Mouse (Mus musculus): ENCODE data around the gene Slitrk3. TPM values are rescaled to one million over a fixed set of nuclear protein-coding genes. Genes with fewer than 3 reads are reported as not detected.
"Not testable (repeated sequence)": the region's sequence is repeated elsewhere in the genome, so short reads cannot be mapped to it uniquely, and the experiment has no call there.

Gene Slitrk3
- not detected for polyA plus RNA-seq (2012; fragmentation: generic; extraction: Trizol)

- Histone ChIP-seq H3K27me3 (ENCODE audit: control insufficient read depth, insufficient read depth, insufficient read length) (no peaks in the 10 kb centered on the region), H3K79me2 (ENCODE audit: control insufficient read depth, insufficient read depth) (no peaks in the 10 kb centered on the region), H3K4me2 (ENCODE audit: low read depth) (no peak within 1 kb of the TSS), H3K36me3 (ENCODE audit: control insufficient read depth, insufficient read depth) (no peaks in the 10 kb centered on the region), H3K4me3 (no peak within 1 kb of the TSS), H3ac (ENCODE audit: control insufficient read depth, insufficient read length) (no peak within 1 kb of the TSS)
- TF ChIP-seq TCF3 (IDR thresholded peaks at IDR 0.05; ENCODE audit: insufficient read length, low read depth) (no peak), E2F4 (IDR thresholded peaks at IDR 0.05; ENCODE audit: insufficient read depth) (no peak), POLR2A (IDR thresholded peaks at IDR 0.05; ENCODE audit: insufficient read length, low read depth) (no peak), MYOG (IDR thresholded peaks at IDR 0.05; ENCODE audit: control insufficient read depth in 1 of 3, insufficient read depth in 1 of 3, insufficient read length in 2 of 3, low read depth in 2 of 3) (no peak), MYOD1 (IDR thresholded peaks at IDR 0.05; ENCODE audit: control insufficient read depth in 1 of 3, insufficient read length in 2 of 3, low read depth in 2 of 3) (no peak), USF1 (IDR thresholded peaks at IDR 0.05; ENCODE audit: low read depth) (no peak), MAX (IDR thresholded peaks at IDR 0.05; ENCODE audit: low read depth) (no peak), POLR2AphosphoS2 (IDR thresholded peaks at IDR 0.05; ENCODE audit: insufficient read length, low read depth) (no peak), CEBPB (IDR thresholded peaks at IDR 0.05; ENCODE audit: insufficient read depth, poor library complexity, severe bottlenecking) (no peak), TCF12 (IDR thresholded peaks at IDR 0.05; ENCODE audit: insufficient read depth, poor library complexity, severe bottlenecking) (no peak), SRF (IDR thresholded peaks at IDR 0.05; ENCODE audit: control insufficient read depth, insufficient read length, low read depth) (no peak), REST (IDR thresholded peaks at IDR 0.05; ENCODE audit: insufficient read depth, insufficient read length) (no peak)
These were observed at the start of gene Slitrk3 for GRCm38 (mm10) chr3:73057197-73057811. TSS of gene Slitrk3 (minus strand) at chr3:73057803.

DNA sequence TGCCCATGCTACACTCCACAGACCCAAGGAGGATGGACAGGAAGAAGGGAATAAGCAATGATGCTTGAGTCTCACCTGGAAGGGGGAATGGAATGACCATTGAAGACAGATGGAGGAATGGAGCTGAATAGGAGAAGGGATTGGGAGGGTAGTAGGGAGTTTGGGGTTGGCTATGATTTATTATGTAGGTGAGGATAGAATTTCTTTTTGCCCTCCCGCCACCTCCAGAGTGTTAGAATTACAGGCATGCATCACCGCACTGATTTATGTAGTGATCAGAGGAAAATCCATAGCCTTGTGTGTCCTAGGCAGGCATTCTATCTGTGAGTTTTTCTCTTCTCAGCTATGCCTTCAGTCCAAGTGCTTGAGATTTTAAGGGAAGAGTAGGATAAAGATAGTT, 36.8 kb upstream of the Slitrk3 start:
- not testable (repeated sequence) for H3ac ChIP-seq (ENCODE audit: control insufficient read depth, insufficient read length); H3K27me3 ChIP-seq (ENCODE audit: control insufficient read depth, insufficient read depth, insufficient read length); H3K4me2 ChIP-seq (ENCODE audit: low read depth); H3K79me2 ChIP-seq (ENCODE audit: control insufficient read depth, insufficient read depth); H3K36me3 ChIP-seq (ENCODE audit: control insufficient read depth, insufficient read depth); H3K4me3 ChIP-seq

GRCm38 (mm10) chr3:73084620-73085019, 27.0 kb upstream of the Slitrk3 start:
- Histone ChIP-seq H3ac (ENCODE audit: control insufficient read depth, insufficient read length) (no peak overlapping the region), H3K36me3 (ENCODE audit: control insufficient read depth, insufficient read depth) (no peaks in the 10 kb centered on the region), H3K4me2 (ENCODE audit: low read depth) (no peak overlapping the region), H3K27me3 (ENCODE audit: control insufficient read depth, insufficient read depth, insufficient read length) (no peaks in the 10 kb centered on the region), H3K4me3 (no peak overlapping the region), H3K79me2 (ENCODE audit: control insufficient read depth, insufficient read depth) (no peaks in the 10 kb centered on the region)
- TF ChIP-seq POLR2AphosphoS2 (IDR thresholded peaks at IDR 0.05; ENCODE audit: insufficient read length, low read depth) = no peak
- no peak for TF ChIP-seq MYOG (IDR thresholded peaks at IDR 0.05; ENCODE audit: control insufficient read depth in 1 of 3, insufficient read depth in 1 of 3, insufficient read length in 2 of 3, low read depth in 2 of 3)
- no peak for TF ChIP-seq MYOD1 (IDR thresholded peaks at IDR 0.05; ENCODE audit: control insufficient read depth in 1 of 3, insufficient read length in 2 of 3, low read depth in 2 of 3)
- TF ChIP-seq SRF (IDR thresholded peaks at IDR 0.05; ENCODE audit: control insufficient read depth, insufficient read length, low read depth) = no peak

DNA sequence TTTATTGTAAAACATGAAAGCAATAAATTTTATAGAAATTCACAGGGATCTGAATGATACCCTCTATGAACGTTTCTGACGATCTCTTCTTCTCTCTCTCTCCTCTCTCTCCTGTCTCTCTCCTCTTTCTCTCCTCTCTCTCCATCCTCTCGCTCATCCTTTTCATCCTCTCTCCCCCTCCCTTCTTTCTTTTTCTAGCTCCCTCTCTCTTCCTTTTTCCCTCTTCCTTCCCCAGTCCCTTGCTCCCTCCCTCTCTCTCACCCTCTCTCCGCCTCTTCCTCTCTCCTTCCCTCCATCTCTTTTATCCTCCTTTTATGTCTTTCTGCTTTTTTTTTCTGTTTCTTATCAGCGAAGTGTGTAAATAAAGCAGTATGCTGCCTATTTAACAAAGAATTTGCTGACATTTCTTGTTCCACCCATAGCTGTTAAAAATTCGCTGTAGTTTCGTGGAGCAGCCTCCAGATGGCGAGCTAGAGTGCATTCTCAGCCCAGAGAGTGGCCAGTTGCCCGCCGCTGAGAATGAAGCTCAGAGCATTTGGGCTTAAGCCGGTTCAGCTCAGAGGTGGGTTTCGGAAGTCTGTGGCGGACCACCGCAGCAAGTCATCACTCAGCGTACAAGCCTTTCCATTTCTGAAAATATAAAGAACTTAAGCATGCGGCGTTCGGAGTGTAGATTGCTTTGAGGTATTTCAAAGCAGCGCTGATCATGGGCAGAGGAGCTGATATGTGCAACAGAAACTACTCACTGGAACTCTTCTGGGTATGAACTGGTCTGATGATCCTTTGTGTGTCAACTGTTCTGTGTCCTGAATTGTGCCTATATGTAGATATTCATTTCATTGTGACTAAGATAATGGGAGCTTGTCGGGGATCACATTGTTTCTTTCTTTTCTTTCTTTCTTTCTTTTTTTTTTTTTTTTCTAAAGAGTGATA, 8.5 kb upstream of the Slitrk3 start:
- H3K36me3 ChIP-seq (ENCODE audit: control insufficient read depth, insufficient read depth) = no peaks in the 10 kb centered on the region
- H3K27me3 ChIP-seq (ENCODE audit: control insufficient read depth, insufficient read depth, insufficient read length) = no peaks in the 10 kb centered on the region
- H3ac ChIP-seq (ENCODE audit: control insufficient read depth, insufficient read length) = no peak overlapping the region
- no peaks in the 10 kb centered on the region for H3K79me2 ChIP-seq (ENCODE audit: control insufficient read depth, insufficient read depth)
- no peak for TF ChIP-seq TCF12 (IDR thresholded peaks at IDR 0.05; ENCODE audit: insufficient read depth, poor library complexity, severe bottlenecking)
- no peak for TF ChIP-seq MYOG (IDR thresholded peaks at IDR 0.05; ENCODE audit: control insufficient read depth in 1 of 3, insufficient read depth in 1 of 3, insufficient read length in 2 of 3, low read depth in 2 of 3)
- TF ChIP-seq POLR2AphosphoS2 (IDR thresholded peaks at IDR 0.05; ENCODE audit: insufficient read length, low read depth) = no peak
- TF ChIP-seq REST (IDR thresholded peaks at IDR 0.05; ENCODE audit: insufficient read depth, insufficient read length) = no peak
- TF ChIP-seq CEBPB (IDR thresholded peaks at IDR 0.05; ENCODE audit: insufficient read depth, poor library complexity, severe bottlenecking) = no peak
- no peak for TF ChIP-seq MAX (IDR thresholded peaks at IDR 0.05; ENCODE audit: low read depth)
- no peak for TF ChIP-seq TCF3 (IDR thresholded peaks at IDR 0.05; ENCODE audit: insufficient read length, low read depth)
- TF ChIP-seq USF1 (IDR thresholded peaks at IDR 0.05; ENCODE audit: low read depth) = no peak
- TF ChIP-seq MYOD1 (IDR thresholded peaks at IDR 0.05; ENCODE audit: control insufficient read depth in 1 of 3, insufficient read length in 2 of 3, low read depth in 2 of 3) = no peak
- no peak for TF ChIP-seq E2F4 (IDR thresholded peaks at IDR 0.05; ENCODE audit: insufficient read depth)
- no peak for TF ChIP-seq SRF (IDR thresholded peaks at IDR 0.05; ENCODE audit: control insufficient read depth, insufficient read length, low read depth)
- H3K4me3 ChIP-seq = no peak overlapping the region
- H3K4me2 ChIP-seq (ENCODE audit: low read depth) = peak overlapping the region; percentile 48

DNA sequence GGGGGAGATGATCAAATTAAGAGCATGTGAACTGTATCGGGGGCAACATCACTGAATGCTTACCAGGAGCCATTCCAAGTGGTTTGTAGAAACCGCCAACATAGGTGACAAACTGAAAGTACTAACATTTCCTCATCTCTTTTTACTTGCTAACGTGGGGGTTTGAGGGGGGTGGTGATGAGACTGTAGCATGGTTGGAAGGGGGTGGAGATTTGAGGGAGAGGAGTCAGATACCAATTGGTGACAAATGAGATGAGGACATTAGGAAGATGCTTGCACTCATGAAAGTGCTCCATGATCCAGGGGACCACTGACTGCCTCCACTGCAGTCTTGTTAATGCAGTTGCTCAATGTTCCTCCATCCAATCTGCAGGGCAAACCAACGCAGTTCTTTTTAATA, 587 bp upstream of the Slitrk3 start:
- Histone ChIP-seq H3K36me3 (ENCODE audit: control insufficient read depth, insufficient read depth) (no peaks in the 10 kb centered on the region), H3ac (ENCODE audit: control insufficient read depth, insufficient read length) (no peak overlapping the region), H3K4me2 (ENCODE audit: low read depth) (no peak overlapping the region), H3K4me3 (no peak overlapping the region), H3K79me2 (ENCODE audit: control insufficient read depth, insufficient read depth) (no peaks in the 10 kb centered on the region), H3K27me3 (ENCODE audit: control insufficient read depth, insufficient read depth, insufficient read length) (no peaks in the 10 kb centered on the region)
- no peak for TF ChIP-seq POLR2AphosphoS2 (IDR thresholded peaks at IDR 0.05; ENCODE audit: insufficient read length, low read depth)
- no peak for TF ChIP-seq TCF12 (IDR thresholded peaks at IDR 0.05; ENCODE audit: insufficient read depth, poor library complexity, severe bottlenecking)
- no peak for TF ChIP-seq SRF (IDR thresholded peaks at IDR 0.05; ENCODE audit: control insufficient read depth, insufficient read length, low read depth)
- TF ChIP-seq USF1 (IDR thresholded peaks at IDR 0.05; ENCODE audit: low read depth) = no peak
- TF ChIP-seq CEBPB (IDR thresholded peaks at IDR 0.05; ENCODE audit: insufficient read depth, poor library complexity, severe bottlenecking) = no peak
- TF ChIP-seq REST (IDR thresholded peaks at IDR 0.05; ENCODE audit: insufficient read depth, insufficient read length) = no peak
- no peak for TF ChIP-seq E2F4 (IDR thresholded peaks at IDR 0.05; ENCODE audit: insufficient read depth)
- no peak for TF ChIP-seq MYOD1 (IDR thresholded peaks at IDR 0.05; ENCODE audit: control insufficient read depth in 1 of 3, insufficient read length in 2 of 3, low read depth in 2 of 3)
- TF ChIP-seq TCF3 (IDR thresholded peaks at IDR 0.05; ENCODE audit: insufficient read length, low read depth) = no peak
- no peak for TF ChIP-seq MAX (IDR thresholded peaks at IDR 0.05; ENCODE audit: low read depth)
- no peak for TF ChIP-seq POLR2A (IDR thresholded peaks at IDR 0.05; ENCODE audit: insufficient read length, low read depth)
- TF ChIP-seq MYOG (IDR thresholded peaks at IDR 0.05; ENCODE audit: control insufficient read depth in 1 of 3, insufficient read depth in 1 of 3, insufficient read length in 2 of 3, low read depth in 2 of 3) = no peak
